Mouse (Mus musculus): Measurements from ENCODE around the gene Reep6. TPM values are rescaled to one million over a fixed set of nuclear protein-coding genes. Genes with fewer than 3 reads are reported as not detected.
A peak's percentile ranks its signal among the peaks of the same experiment; 100 is the strongest.

The Reep6 gene
- 10 to 100 TPM; 13.3 to 14.8 TPM for total RNA-seq (2021)

- intact Hi-C loops (cut with DNase I): no loop called here
- peak; percentile 99 for DNase-seq
Observed at GRCm38 (mm10) chr10:80329273-80330081, at the start of gene Reep6, which contains the start of gene Pcsk4. Gene Reep6, plus strand, starts transcription at chr10:80329953. Gene Pcsk4, minus strand, starts transcription at chr10:80329498.

DNA sequence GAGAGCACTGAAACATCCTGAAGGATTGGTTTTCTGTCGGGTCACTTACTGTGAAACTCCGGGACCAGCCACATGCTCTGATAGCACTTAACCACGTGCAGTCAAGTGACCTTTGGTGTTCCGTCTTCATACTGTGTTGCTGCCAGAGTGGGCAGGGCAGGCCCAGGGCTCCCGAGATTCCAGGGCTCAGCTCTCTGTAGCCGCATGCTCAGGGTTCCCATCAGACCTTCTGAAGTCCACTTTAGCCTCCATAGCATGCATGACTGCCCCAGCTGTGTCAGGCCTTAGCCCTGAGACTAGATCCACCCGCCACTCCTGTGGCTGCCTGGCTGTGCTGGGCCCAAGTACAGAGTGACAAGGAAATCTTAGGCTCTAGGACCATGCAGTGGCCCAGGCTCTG lies 48.4 kb upstream of the Reep6 start:
- intact Hi-C loops (cut with DNase I): no loop called here
- DNase-seq: no peak

GRCm38 (mm10) chr10:80281921-80282371 lies 47.8 kb upstream of the Reep6 start:
- DNase-seq: no peak
- intact Hi-C loops (cut with DNase I): no loop called here

- intact Hi-C loops (cut with DNase I): no loop called here
- DNase-seq: no peak
Observed at GRCm38 (mm10) chr10:80282481-80283441, 47.0 kb upstream of the Reep6 start.

- intact Hi-C loops (cut with DNase I): no loop called here
- no peak for DNase-seq
Observed at GRCm38 (mm10) chr10:80285222-80286070, 44.3 kb upstream of the Reep6 start.

DNA sequence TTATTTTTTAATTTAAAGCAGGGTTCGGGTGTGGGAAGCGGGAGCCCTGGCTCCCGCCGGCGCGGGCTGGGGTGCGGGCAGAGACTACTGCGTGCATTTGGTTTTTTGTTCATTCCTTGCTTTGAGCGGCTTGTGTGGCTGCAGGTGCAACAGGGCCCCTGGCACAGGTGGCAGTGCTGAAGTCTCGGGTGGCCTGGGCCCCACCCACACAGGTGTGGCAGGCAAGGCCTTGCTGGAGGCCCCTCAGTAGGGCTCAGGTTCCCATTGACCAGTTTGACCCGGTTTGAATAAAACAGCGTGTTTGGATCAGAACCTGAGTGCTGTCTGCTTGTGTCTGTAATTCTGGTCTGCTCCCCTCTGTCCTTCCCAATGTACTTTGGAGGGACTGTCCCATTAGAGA lies 41.7 kb upstream of the Reep6 start:
- intact Hi-C loops (cut with DNase I): no loop called here
- no peak for DNase-seq

DNA sequence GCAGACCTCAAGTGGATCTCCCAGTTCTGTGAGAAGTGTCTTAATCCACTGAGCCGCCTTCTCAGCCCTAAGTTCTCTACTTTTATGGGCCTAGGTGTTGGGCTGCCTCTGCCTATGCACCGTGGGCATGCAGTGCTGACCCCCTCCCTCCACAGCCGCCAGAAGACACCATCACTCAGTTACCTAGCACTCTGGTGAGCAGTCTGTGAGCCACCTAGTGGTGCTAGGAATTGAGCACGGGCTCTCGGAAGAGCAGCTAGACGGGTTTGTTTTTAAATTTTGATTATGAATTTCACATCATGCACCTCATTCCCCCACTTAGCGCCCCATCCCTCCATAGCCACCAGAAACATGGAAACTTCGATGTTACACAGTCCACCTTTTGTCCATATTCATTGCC lies 41.1 kb upstream of the Reep6 start:
- intact Hi-C loops (cut with DNase I): no loop called here

DNA sequence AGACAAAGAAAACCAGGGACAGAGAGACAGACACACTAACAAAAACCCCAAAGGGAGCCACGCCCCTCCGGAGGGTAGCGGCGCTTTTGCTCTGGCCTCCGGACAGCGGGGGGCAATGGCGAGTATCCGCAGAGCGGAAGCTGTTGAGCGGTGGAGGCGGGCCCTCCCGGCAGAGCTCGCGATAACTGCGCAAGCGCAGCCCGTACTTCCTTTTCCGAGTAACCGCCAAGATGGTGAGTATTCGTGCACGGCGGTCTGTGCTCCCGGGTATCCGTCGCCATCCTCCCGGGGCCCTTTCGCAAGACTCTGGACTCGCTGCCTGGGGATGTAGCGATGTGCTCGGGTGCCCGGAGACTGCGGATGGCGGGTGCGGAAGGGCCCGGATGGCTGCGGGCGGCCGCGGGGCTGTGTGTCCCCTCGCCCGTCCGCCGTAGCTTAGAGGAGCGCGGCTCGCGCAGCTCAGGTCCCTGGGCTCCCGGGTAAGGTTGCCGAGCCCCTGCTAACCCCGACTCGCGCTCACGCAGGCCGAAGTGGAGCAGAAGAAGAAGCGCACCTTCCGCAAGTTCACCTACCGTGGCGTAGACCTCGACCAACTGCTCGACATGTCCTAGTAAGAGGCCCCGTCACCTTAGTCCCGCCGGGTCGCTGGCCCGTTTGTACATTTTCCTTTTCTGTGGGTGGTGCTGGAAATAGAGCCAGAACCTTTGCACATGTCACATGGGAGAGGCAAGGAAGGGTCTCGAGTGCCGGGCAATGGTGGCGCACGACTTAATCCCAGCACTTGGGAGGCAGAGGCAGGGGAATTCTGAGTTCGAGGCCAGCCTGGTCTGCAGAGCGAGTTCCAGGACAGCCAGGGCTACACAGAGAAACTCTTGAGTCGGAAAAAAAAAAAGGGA lies 37.3 kb upstream of the Reep6 start, which contains the start of gene Rps15:
Gene Rps15 (plus strand): TSS at position 203 of the 896 bp plus-strand sequence.
- intact Hi-C loops (cut with DNase I): no loop called here

More for the DNA sequence above, 41.1 kb upstream of the Reep6 start:
- DNase-seq: no peak

DNA sequence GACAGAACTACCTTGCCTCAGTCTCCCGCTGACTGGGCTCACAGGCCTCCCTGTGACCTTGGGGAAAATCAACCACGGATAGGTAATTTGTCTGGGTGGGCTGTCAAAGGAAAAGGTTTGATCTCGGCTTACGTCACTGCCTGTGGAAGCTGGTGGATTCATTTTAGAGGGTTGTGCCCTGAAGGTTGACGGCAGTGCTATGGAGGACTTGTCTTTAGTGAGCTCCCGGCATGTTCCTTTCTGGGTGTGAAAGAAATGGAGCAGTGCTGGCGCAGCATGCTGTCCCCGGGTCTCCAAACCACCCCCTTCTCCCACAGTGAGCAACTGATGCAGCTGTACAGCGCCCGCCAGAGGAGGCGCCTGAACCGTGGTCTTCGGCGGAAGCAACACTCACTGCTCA lies 36.4 kb upstream of the Reep6 start:
- DNase-seq: no peak
- intact Hi-C loops (cut with DNase I): no loop called here

More for the DNA sequence above, 37.3 kb upstream of the Reep6 start, which contains the start of gene Rps15:
- DNase-seq: peak; percentile 99

GRCm38 (mm10) chr10:80294311-80294710 lies 35.4 kb upstream of the Reep6 start:
- intact Hi-C loops (cut with DNase I): no loop called here
- no peak for DNase-seq

GRCm38 (mm10) chr10:80294788-80295303 lies 34.9 kb upstream of the Reep6 start:
- intact Hi-C loops (cut with DNase I): no loop called here
- DNase-seq: peak; percentile 33

DNA sequence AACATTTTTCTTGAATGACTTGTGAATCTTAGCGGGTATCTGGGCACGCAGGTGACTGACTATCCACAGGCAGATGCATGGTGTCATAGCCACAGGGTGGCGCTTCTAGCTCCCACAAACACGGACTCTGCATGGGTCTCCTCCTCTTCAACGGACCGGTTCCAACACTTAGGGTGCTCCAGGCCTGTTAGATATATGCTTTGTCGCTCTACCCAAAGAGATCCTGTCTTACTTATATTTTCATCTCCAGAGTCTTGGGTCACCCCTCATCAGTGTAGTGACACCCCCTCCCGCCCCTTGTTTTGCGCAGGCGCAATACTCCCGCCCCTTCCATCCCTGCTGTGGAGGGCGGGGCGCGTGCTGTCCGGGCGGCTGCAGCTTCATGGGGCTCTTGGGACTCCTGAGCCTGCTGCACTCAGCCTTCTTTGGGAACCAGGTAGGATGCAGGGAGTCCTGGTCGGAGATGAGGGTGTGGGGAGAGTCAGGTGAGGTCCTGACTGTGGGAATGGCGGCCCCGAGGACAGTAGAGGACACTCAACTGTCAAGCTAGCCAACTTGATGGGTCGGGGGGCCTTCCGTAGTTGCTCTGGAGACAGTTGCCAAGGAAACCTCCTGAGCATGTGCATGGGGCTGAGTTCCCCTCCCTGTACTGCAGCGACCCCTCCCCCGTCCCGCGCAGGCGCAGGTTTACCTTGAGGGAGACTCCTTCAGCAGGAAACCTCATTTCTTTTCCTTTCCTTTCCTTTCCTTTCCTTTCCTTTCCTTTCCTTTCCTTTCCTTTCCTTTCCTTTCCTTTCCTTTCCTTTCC lies 33.9 kb upstream of the Reep6 start, which contains the start of gene Apc2:
Gene Apc2 (plus strand): TSS at position 360 of the 808 bp plus-strand sequence.
- peak; percentile 84 for DNase-seq
- intact Hi-C loops (cut with DNase I): no loop called here

DNA sequence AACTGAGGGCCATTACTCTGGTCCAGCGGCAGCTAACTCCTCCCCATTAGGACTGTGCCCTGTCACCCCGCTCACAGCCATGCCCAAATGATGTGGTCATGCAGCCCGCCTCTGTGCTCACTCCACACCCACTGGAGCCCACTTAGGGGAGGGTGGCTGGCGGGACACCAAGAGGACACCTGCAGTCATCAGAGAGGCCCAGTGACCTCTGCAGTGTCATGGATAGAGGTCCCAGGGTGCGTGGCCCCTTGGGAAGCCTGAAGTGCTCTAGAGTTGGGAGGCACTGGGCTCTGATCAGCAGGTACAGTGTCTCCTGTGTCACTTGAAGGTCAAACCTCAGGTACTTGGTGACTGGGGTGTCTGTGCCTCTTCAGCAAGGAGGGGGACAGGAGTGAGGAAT lies 32.9 kb upstream of the Reep6 start:
- intact Hi-C loops (cut with DNase I): no loop called here
- DNase-seq: no peak

DNA sequence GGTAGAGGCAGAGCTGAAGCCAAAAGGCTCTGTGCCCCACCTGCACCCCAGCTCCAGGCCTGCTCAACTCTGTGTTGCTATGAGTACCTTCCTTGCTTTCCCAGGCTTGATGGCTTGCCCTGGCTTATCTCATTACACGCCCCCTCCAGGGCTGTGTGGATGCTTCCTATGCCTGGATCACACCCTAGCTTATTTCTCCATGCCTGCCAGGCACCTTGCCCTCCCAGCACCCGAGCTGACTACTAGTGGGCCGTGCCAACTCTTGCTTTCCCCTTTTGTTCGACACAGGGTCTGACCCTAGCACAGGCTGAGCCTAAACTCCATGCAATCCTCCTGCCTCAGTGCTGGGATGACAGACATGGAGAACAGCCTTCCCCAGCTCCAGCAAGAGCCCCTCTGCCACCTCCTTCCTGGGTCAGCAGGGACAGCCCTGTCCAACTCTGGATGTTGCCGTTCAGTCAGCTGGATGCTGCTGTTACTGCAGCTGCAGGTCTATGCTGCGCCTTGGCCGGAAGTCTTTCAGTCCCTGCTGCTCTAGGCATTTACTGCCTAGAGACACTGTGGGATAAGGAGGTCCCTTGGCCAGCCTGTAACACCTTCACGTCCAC lies 32.1 kb upstream of the Reep6 start:
- intact Hi-C loops (cut with DNase I): no loop called here
- no peak for DNase-seq

GRCm38 (mm10) chr10:80298571-80299281 lies 31.0 kb upstream of the Reep6 start:
- intact Hi-C loops (cut with DNase I): no loop called here
- DNase-seq: peak; percentile 97

- intact Hi-C loops (cut with DNase I): no loop called here
- DNase-seq: peak; percentile 55
Observed at GRCm38 (mm10) chr10:80299301-80299700, 30.5 kb upstream of the Reep6 start.

DNA sequence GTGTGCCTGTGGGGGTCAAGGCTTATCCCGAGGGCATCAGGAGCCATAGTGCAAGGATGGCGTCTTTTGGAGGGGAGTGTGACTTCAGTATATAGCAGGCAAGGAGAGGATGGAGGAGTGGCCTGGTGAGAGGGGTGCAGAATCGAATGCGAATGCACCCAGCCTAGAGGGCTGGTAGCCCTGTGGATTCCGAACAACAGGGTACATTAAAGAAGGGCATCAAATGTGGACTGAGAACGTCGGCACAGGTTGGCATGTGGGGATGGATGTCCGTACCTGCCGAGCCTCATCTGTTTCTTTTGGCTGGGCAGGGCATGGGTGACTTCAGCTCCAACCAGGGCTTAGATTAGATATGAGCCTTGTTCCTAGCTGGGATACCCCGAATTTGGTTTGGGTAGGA lies 29.9 kb upstream of the Reep6 start:
- intact Hi-C loops (cut with DNase I): no loop called here
- DNase-seq: no peak
